Mouse (Mus musculus): ENCODE results near the gene Fam19a2. TPM values are rescaled to one million over a fixed set of nuclear protein-coding genes. Genes with fewer than 3 reads are reported as not detected.
A peak's percentile ranks its signal among the peaks of the same experiment; 100 is the strongest.

Gene Fam19a2
- total RNA-seq, 1 experiment = 0.27 TPM

GRCm38 (mm10) chr10:123254299-123254698 is 9.5 kb upstream of the Fam19a2 start:
- Histone ChIP-seq H3K27ac (ENCODE audit: insufficient read depth, low read depth, low read length, poor library complexity, severe bottlenecking) (no peak overlapping the region), H3K4me3 (ENCODE audit: insufficient read depth in 1 of 2, low read depth in 1 of 2, low read length in 2 of 2, poor library complexity in 1 of 2, severe bottlenecking in 1 of 2) (no peak overlapping the region), H3K36me3 (ENCODE audit: control insufficient read depth, insufficient read depth, low read length, poor library complexity, severe bottlenecking) (no peaks in the 10 kb centered on the region), H3K4me1 (ENCODE audit: control insufficient read depth in 2 of 2, insufficient read depth in 2 of 2, low read length in 2 of 2, poor library complexity in 1 of 2) (no peaks in the 10 kb centered on the region), H3K9ac (ENCODE audit: insufficient read depth, low read depth, low read length, poor library complexity, severe bottlenecking) (no peak overlapping the region), H3K9me3 (ENCODE audit: control insufficient read depth, insufficient read depth, low read depth, low read length) (no peaks in the 10 kb centered on the region)
- no peak for DNase-seq (ENCODE audit: low read depth, low spot score)
- in situ Hi-C loops (cut with MboI; ENCODE audit: low sequenced_read_pairs in 2 of 2, unreplicated experiment in 2 of 2) = no loop called here
- TF ChIP-seq MAFK (IDR thresholded peaks at IDR 0.05; ENCODE audit: insufficient read depth, low read depth, low read length) = no peak

GRCm38 (mm10) chr10:123255674-123256348 is 8.0 kb upstream of the Fam19a2 start:
- TF ChIP-seq CHD2 (IDR thresholded peaks at IDR 0.05; ENCODE audit: low read depth, low read length) (no peak), MAFK (IDR thresholded peaks at IDR 0.05; ENCODE audit: insufficient read depth, low read depth, low read length) (no peak), ZNF384 (IDR thresholded peaks at IDR 0.05; ENCODE audit: low read depth, low read length) (no peak), ZC3H11A (IDR thresholded peaks at IDR 0.05; ENCODE audit: borderline replicate concordance, low read depth, low read length) (no peak), HCFC1 (IDR thresholded peaks at IDR 0.05; ENCODE audit: borderline replicate concordance, insufficient read depth, low read length) (no peak)
- in situ Hi-C loops (cut with MboI; ENCODE audit: low sequenced_read_pairs in 2 of 2, unreplicated experiment in 2 of 2) = no loop called here
- H3K9me3 ChIP-seq (ENCODE audit: control insufficient read depth, insufficient read depth, low read depth, low read length) = no peaks in the 10 kb centered on the region
- H3K9ac ChIP-seq (ENCODE audit: insufficient read depth, low read depth, low read length, poor library complexity, severe bottlenecking) = no peak overlapping the region
- 0 out of 4 replicates have a peak overlapping the region, but pooled peaks of 1 of the 2 experiments have one; percentile 4 for H3K4me3 ChIP-seq (ENCODE audit: insufficient read depth in 1 of 2, low read depth in 1 of 2, low read length in 2 of 2, poor library complexity in 1 of 2, severe bottlenecking in 1 of 2)
- H3K27ac ChIP-seq (ENCODE audit: insufficient read depth, low read depth, low read length, poor library complexity, severe bottlenecking) = no peak overlapping the region
- H3K4me1 ChIP-seq (ENCODE audit: control insufficient read depth in 2 of 2, insufficient read depth in 2 of 2, low read length in 2 of 2, poor library complexity in 1 of 2) = no peaks in the 10 kb centered on the region
- no peaks in the 10 kb centered on the region for H3K36me3 ChIP-seq (ENCODE audit: control insufficient read depth, insufficient read depth, low read length, poor library complexity, severe bottlenecking)
- peak; percentile 59 for DNase-seq (ENCODE audit: low read depth, low spot score)

GRCm38 (mm10) chr10:123264461-123265191 is 830 bp downstream of the Fam19a2 start:
- H3K4me1 ChIP-seq (ENCODE audit: control insufficient read depth in 2 of 2, insufficient read depth in 2 of 2, low read length in 2 of 2, poor library complexity in 1 of 2) = peaks cover 0 to 2% of the 10 kb centered on the region in 2 experiments; a peak in 2 of 4 replicates
- no peaks in the 10 kb centered on the region for H3K36me3 ChIP-seq (ENCODE audit: control insufficient read depth, insufficient read depth, low read length, poor library complexity, severe bottlenecking)
- no peak overlapping the region for H3K27ac ChIP-seq (ENCODE audit: insufficient read depth, low read depth, low read length, poor library complexity, severe bottlenecking)
- peak overlapping the region; percentile 8; the same call in 1 of the 2 replicates for H3K9ac ChIP-seq (ENCODE audit: insufficient read depth, low read depth, low read length, poor library complexity, severe bottlenecking)
- TF ChIP-seq MAFK (IDR thresholded peaks at IDR 0.05; ENCODE audit: insufficient read depth, low read depth, low read length) (no peak), ZNF384 (IDR thresholded peaks at IDR 0.05; ENCODE audit: low read depth, low read length) (no peak), ZC3H11A (IDR thresholded peaks at IDR 0.05; ENCODE audit: borderline replicate concordance, low read depth, low read length) (no peak), HCFC1 (IDR thresholded peaks at IDR 0.05; ENCODE audit: borderline replicate concordance, insufficient read depth, low read length) (no peak), CHD2 (IDR thresholded peaks at IDR 0.05; ENCODE audit: low read depth, low read length) (no peak)
- no peaks in the 10 kb centered on the region for H3K9me3 ChIP-seq (ENCODE audit: control insufficient read depth, insufficient read depth, low read depth, low read length)
- no peak for DNase-seq (ENCODE audit: low read depth, low spot score)
- in situ Hi-C loops (cut with MboI; ENCODE audit: low sequenced_read_pairs in 2 of 2, unreplicated experiment in 2 of 2) = no loop called here
- peak overlapping the region; percentile 48 to 64 for H3K4me3 ChIP-seq (ENCODE audit: insufficient read depth in 1 of 2, low read depth in 1 of 2, low read length in 2 of 2, poor library complexity in 1 of 2, severe bottlenecking in 1 of 2)

- no peak for DNase-seq (ENCODE audit: low read depth, low spot score)
- Histone ChIP-seq H3K4me3 (ENCODE audit: insufficient read depth in 1 of 2, low read depth in 1 of 2, low read length in 2 of 2, poor library complexity in 1 of 2, severe bottlenecking in 1 of 2) (peak overlapping the region; percentile 48 to 64), H3K9me3 (ENCODE audit: control insufficient read depth, insufficient read depth, low read depth, low read length) (no peaks in the 10 kb centered on the region), H3K27ac (ENCODE audit: insufficient read depth, low read depth, low read length, poor library complexity, severe bottlenecking) (no peak overlapping the region), H3K9ac (ENCODE audit: insufficient read depth, low read depth, low read length, poor library complexity, severe bottlenecking) (peak overlapping the region; percentile 20; the same call in 1 of the 2 replicates), H3K36me3 (ENCODE audit: control insufficient read depth, insufficient read depth, low read length, poor library complexity, severe bottlenecking) (no peaks in the 10 kb centered on the region), H3K4me1 (ENCODE audit: control insufficient read depth in 2 of 2, insufficient read depth in 2 of 2, low read length in 2 of 2, poor library complexity in 1 of 2) (peaks cover 0 to 2% of the 10 kb centered on the region in 2 experiments; a peak in 2 of 4 replicates)
- TF ChIP-seq ZC3H11A (IDR thresholded peaks at IDR 0.05; ENCODE audit: borderline replicate concordance, low read depth, low read length) (no peak), HCFC1 (IDR thresholded peaks at IDR 0.05; ENCODE audit: borderline replicate concordance, insufficient read depth, low read length) (no peak), MAFK (IDR thresholded peaks at IDR 0.05; ENCODE audit: insufficient read depth, low read depth, low read length) (no peak)
- in situ Hi-C loops (cut with MboI; ENCODE audit: low sequenced_read_pairs in 2 of 2, unreplicated experiment in 2 of 2) = no loop called here
These were observed 1.5 kb downstream of the Fam19a2 start for GRCm38 (mm10) chr10:123265241-123265790.

Measured in ES-E14 (cell line).